Mouse (Mus musculus) kidney, postnatal 25 days (tissue): Measurements from ENCODE around the gene Dnajc2.

Experiments used
- DNase-seq, 2 experiments: peaks; one replicate each; pipeline ENCODE4 v3.0.0; 2021; ENCODE audit warnings: mixed read lengths in 2 of 2

Gene Dnajc2

DNA sequence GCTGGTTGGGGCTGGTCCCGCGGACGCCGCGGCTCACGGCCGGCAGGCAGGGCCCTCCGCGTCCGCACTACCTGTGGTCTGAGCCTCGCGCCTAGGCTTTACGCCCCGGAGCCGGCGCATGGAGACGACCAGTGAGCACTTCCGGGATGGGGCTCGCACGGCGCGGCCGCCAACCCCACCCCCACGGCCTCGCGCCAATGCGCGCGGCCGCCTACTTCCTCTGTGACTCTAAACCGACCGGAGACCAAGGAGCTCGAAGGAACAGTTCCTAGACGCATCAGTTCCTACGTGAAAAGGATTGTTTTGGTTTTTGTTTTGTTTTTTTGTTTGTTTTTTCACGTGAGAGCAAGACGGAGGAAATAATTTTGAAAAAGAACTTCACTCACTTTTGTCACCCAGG, at the start of gene Dnajc2, which contains the start of gene Psmc2:
Dnajc2 (minus strand) TSS at position 199 of the 400 bp plus-strand sequence.
Psmc2 (plus strand) TSS at position 231 of the 400 bp plus-strand sequence.
- peak; percentile 90 to 96 for DNase-seq

DNA sequence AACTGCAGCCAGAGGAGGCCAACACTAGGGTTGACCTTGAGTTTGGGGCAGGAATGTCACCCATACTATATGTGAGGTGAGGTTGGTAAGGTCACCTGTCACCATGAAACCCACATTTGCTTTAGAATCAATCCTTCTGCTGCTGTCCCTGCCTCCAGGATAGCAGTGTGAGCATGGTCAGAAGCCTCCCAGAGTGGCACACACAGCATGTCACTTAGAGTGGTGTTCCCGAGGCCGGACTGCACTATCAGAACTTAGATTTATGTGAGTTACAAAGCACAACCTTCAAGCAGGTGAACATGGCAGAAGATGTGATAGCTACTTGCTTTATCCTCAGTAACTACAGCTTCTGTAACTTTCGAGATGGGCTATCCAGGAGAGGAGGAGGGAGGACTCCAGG, 46.7 kb upstream of the Dnajc2 start:
- no peak for DNase-seq

DNA sequence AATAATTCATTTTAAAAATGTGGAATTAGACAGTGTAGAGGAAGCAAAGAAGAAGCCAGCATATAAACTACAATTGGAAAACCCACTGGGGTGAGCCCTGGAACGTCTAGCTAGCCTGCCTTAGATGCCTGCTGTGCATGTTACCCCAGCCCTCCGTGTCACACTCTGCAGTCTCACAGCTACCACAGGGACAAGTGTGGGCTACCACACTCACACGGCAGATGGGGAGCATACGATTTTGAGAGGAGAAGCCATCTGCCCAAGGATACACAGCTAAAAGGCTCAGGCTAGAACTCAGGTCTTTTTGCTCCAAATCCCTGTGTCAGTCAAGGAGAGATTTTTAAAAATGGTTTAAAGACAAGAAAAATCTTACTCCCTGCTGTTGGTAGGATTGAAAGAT, 43.8 kb upstream of the Dnajc2 start:
- DNase-seq: no peak

DNA sequence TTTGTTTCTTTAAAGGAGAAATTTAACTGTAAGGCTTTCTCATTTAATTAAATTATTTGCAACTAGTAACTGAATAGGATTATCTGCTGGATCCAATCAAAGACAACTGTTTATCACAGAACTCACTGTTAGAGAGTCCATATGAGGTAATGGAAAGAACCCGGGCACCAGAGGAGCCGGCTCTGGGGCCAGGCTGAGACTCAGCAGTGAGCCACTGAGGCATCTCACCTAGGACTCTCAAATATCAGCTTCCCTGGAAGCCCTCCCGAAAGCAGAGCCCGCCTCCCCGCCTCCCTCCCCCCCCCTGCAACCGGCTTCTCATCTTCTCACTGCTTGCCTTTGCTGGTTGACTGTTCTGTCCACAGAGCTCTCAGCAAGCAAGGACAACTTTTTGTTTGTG, 42.6 kb upstream of the Dnajc2 start:
- no peak for DNase-seq

DNA sequence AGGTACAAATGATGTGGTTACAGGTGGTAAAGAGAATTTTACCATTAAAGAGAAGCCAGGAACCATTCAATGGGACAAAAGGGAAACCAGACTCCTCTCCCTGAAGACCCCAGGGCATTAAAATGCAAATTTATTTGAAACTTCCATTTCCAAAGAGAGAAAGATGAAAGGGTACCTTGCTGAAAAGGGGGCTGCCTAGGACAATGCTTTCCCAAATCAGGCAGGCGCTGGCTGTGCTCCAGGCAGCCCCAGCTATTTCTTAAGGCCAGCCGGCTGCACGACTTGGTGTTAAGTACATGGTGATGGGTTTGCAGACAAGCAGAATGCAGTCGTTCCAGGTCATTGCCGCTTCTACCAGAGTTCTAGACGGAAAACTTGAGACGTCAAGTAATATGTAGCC, 41.3 kb upstream of the Dnajc2 start:
- DNase-seq: no peak

DNA sequence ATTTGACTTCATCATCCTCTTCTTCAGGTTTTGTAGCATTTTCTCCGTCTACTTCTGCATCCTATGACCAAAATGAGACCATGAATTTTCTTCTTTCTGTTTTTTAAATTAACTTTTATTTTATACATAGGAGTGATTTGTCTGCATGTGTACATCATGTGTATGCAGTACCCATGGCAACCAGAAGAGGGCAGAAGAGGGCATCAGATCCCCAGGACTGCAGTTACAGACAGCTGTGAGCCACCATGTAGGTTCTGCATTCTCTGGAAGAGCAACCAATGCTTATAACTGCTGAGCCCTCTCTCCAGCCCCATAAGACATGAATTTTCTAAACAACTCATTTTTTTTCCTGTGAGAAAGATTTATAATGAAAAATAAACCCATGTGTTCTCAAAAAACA, 28.9 kb upstream of the Dnajc2 start:
- DNase-seq: peak in 1 of 2 experiments; percentile 53

DNA sequence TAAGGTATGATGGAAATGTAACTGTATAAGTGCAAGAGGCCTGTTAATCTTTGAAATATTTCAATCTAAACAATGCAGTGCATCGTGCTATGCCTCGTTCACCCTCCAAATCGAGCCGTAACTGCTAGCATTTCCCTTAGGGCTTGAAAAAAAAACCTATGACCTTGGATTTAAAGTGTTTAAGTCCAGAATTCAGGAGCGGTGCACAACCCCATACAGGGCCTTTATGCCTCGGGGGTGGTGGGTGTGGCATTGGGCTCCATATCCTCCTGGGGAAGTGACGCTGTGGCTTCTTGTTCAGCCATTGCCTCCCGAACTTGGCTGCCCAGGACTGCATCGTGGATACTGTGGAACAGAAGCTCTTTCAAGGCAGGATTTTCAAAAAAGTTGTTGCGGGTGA, 25.9 kb upstream of the Dnajc2 start:
- peak in 1 of 2 experiments; percentile 26 for DNase-seq

DNA sequence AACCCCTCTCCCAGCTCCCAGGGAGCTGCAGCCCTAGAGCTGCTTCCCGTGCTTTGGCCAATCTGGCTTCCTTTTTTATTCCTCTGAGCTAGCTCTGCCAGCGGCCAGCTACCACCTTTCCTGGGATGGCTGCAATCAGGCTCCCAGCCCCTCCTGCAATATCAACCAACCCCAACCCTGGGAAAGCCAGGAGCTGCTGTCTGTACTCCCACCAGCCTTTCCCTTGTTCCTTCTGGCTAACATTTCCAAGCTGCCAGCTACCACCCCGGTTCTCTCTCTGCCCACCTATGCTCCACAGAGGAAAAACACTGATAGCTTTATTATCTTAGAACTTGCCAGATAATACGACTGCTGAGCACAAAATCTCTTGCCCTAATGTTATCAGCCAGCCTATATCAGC, 19.8 kb upstream of the Dnajc2 start:
- no peak for DNase-seq

DNA sequence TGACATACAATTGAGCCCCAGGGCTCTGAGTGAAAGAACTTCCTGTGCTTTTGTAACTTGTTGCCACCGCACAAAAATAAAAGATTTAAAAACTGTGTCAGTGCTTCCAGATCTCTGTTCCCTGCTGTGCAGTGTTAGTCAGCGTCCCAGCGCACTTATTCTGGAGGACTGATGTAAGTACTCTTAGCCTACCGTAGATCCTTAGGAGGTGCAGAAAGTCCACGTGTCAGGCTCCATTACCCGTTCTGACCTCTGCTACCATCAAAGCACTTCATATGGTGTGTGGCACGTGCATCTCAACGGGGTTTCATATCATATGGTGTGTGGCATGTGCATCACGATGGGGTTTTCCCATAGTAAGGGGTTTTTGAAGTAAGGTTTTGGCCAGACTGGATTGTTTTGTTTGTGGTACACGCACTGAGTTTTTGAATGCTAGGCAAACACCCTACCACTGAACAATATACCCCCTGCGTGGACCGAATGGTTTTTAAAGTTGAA, 18.7 kb upstream of the Dnajc2 start:
- DNase-seq: no peak

DNA sequence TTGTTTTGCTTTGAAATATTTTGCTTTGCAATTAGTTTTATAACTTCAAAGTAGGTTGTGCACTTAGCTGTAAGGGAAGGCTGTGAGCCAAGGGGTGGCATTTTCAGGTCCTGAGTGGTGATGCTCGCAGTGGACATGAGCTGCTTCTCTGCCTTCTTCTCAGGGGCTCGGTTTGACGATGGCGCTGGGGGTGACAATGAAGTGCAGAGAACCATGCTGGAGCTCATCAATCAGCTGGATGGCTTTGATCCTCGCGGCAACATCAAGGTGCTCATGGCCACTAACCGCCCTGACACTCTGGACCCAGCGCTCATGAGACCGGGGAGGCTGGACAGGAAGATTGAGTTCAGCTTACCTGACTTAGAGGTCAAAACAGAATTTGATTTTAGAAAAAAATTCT, 17.9 kb upstream of the Dnajc2 start:
- no peak for DNase-seq

DNA sequence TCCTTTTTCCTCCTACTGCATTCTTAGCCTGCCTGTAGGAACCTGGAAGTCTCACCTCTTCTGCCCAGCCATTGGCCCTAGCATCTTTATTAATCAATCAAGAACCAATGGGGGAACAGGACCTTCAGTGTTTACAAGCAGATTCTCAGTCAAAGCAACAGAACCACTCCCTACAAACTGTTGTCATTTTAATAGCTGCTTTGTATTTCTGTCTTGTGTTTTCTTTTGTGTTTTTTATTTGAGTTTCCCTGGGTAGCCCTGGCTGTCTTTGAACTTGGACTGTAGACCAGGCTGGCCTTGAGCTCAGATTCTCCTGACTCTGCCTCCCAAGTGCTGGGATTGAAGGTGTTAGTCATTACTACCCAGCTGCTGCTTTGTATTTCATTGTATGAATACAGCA, 7.1 kb upstream of the Dnajc2 start:
- DNase-seq: no peak

DNA sequence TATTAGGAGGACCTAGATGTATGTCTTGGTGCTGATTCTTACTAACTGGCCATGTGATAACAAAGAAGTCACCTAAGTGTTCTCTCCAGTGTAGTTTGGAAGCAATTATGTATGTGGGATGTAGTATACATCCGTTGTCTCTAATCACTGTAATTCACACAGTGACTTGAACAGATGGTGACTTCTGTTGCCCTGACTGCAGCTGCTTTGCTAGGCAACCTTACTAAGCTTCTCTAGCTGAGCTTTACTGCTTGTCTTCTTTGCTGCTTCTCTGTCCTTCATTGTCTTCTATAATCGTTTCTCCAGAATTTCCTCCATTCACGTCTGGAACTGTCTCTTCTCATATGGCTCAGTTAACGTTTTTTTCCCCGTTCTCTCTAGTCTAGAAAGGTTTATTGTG, 4.0 kb upstream of the Dnajc2 start:
- no peak for DNase-seq

DNA sequence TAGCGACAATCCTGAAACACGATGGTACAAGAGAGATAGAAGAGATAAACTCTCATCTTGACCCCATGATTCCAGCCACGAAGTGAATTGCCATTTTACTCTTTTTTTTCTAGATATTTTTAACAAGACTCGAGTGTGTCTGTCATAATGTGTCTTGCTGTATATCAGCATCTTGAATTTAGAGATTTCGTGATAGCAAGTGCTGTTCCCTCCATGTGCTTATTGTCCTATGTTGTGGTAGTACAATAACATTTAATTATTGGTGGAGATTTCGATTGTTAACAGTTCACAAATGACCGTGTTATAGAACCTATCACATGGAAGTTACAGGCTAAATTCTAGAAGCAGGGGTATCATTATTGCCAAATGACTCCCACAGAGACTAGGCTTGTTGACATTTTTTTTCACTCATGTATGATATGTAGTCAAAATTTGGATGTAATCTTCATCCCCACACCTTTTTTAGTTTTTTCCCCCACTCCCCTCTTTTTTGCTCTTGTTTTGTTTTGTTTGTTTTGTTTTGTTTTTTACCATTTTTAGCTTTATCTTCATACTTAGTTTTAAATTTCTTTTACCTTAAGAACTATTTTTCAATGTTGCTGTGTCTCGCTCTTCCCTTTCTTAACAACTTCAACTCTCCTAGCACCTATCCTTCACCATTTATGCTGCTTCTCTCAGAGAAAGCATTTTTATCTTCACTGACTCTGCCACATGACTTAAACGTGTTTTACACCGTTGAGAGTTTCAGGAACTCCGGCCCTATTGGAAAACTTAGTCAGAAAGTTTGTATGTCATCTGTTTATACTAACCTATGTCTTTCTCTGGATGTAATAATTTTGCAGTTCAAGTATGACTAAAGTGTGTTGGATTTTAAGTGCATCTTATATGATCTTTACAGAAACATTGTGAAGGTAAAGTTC, 2.4 kb upstream of the Dnajc2 start:
- no peak for DNase-seq

DNA sequence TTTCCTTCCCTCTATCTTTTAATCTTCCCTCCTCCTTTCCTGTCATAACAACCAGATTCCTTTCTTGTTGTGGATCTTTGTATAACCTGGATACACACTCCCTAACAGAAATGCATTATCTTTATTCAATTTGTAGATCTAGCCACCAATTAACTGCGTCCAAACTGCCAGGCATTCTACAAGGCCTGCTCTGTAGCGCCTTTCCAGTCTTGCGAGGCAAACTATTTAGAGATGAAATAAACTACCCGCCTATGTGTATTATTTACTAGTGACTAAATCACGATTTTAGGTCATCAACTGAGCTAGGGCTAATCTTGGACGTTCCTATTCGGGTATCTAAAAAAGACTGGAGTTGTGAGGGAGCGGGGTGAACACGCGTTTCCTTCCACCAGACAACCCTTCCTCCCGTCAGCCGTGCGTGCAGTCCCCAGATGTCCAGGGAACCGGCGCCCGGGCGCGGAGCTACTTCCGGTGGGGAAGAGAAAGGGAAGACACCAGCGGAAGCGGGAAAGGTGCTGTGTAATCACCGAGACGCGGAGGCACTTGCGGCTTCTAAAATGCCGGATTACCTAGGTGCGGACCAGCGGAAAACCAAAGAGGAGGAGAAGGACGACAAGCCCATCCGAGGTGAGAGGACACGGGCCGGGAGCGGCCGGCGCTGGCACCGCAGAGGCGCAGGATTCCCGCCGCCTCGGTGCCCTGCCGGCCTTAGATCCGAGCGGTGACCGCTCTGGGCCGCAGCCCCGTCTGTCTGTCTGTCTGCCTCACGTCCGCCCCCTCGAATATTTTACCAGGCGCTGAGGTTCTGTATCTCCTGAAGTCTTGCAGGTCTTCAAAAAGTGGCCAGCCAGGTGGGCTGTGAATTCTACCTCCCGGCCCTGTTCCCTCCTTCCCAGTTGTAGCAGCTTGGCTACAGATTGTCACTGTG, 1.5 kb upstream of the Dnajc2 start:
- DNase-seq: peak; percentile 91 to 95

DNA sequence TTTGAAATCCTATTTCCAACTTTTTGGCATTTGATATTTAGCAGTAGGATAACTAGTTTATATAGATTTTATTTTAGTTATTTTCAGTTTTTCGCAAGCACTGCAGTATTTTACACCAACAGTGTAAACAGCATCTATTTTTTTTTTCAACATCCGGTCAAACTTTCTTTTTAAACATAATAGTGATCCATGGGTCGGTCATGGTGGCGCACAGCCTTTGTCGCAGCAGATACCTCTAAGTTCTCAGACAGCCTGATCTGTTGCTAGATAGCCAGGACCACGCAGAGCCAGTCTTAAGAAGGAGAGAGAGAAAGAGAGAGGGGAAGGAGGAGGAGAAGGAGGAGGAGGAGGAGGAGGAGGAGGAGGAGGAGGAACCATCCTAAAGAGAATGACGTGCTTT, 725 bp upstream of the Dnajc2 start:
- DNase-seq: no peak

DNA sequence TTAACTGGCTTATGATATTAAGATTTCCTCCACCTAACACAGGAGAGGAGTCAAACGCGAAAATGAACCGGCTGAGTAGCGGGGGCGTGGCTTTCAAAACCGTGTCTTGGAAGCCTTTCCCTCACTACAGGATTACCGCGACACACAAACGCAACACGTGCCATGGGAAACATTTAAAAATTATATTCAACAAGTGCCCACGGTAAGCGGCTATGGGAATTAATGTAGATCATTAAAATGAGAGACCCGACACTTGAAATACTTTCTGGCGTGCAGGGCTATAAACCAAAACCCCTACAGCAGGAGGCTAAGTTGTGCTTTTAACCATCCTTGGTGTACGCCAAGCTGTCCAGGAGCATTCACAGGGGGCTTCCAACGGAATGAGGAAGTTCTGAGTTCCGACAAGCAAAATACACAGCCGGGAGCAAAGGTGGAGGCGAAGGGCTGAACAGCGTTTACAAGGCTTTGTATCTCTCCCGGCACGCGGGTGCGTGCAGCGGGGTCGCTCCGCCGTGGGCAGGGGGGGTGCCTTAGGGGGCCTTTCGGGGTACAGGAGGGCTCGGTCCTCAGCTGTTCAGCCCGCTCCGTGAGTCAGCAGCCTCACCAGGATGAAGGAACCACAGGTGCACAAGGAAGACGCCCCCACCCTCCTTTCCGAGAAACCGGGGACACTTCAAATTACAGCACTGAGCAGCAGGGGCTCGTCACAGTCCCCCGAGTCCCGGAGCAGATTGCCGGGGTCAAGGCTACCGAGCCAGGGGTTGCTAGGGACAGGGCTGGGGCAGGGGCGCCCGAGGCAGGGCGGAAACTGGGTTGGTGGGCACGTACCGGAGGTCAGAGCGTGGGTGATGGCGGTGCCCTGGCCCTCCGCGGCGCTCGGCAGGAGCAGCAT, 644 bp downstream of the Dnajc2 start:
- peak; percentile 47 to 48 for DNase-seq

DNA sequence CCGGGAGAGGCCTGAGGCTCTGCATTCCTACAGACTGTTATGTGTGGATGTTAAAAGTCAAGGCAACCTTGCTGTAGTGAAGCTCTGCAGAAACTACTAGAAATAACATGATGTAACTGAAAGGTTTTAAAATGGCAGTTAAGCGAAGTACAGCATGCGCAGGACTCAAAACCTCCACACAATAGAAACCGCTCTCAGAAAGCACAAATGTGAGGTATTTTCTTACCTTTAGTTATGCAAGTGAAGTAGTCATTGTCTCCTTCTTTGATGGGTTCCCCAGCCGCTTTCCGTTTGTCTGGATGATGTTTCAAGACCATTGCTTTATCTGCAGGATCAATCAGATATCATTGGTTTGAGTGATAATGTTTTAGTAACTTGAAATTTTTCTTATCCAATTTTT, 8.6 kb downstream of the Dnajc2 start:
- DNase-seq: no peak

DNA sequence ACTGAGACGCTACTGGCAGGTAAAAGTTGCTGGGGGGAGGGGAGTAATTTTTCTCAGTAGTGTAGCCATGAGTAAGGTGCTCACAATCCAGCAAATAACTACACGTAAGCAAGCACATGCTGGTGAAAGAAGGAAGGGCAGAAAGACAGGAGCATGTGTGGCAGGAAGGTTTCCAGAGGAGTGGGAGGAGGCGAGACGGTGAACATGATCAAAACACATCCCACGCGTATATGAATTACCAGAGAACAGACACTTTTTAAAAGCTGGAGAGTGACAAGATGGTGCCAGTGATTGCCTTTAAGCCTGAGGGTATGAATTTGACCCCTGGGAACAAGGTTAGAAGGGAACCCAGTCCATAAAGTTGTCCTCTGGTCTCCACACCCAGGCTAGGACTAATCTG, 15.2 kb downstream of the Dnajc2 start:
- DNase-seq: no peak

DNA sequence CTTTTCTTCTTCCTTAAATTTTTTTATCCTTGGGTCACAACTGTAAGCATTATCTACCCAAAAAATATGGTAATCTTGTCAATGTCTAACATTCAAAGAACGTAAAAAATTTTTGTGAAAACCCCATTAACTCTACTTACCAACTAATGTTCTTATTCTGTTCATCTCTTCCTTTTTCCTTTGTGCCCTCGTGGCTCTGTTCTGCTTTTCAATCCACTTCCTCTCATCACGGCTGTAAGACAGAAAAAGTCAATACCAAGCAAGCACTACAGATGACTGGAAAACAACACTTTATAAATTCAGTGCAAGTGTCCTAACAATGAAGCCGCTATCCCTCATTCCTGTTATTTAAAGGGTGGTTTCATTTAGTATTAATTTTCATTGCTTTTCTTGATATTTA, 16.5 kb downstream of the Dnajc2 start:
- DNase-seq: no peak

DNA sequence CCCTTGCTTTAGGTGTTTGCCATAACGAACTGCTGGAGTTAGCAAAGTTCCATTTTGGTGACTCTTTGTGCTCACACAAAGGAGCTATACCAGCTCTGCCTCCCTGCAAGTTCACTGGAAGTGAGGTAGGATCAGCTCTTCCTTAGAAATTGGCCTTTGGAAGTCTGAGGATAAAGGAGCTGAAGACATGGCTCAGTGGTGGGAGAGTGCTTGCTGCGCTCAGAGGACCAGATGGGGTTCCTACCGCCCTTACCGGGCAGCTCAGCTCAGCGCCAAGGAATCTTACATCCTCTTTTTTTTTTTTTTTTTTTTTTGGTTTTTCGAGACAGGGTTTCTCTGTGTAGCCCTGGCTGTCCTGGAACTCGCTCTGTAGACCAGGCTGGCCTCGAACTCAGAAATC, 39.1 kb downstream of the Dnajc2 start:
- no peak for DNase-seq

DNA sequence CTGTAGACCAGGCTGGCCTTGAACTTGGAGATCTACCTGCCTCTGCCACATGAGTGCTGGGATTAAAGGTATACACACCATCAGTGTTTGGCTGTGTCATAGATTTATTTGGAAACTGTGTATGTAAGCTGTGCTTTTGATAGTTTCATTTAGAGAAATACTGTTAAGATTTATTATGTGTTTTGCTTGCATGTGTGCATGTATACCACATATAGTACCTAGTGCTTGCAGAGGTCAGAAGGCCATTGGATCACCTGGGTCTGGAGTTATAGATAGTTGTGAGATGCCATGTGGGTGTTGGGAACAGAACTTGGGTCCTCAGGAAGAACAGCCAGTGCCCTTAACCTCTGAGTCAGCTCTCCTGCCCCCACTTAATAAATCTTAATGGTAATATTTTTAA, 40.4 kb downstream of the Dnajc2 start:
- DNase-seq: no peak

DNA sequence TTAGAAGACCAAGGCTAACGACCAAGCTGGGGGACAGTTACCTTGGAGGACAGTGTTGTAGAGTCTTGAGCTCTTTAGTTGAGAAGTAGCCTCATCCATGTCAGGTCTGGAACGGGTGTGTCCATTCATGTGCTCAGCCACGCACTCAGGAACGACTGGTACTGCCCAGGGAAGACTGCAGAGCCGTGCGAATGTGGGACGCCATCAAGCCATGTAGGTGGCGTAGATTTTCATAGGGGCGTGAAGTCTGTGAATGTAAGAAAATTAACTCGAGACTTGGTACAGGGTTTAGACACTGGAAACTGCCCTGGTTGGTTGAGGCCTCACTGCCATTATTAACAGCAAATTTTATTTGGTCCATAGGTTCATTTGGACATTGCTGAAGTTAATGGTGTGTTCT, 41.4 kb downstream of the Dnajc2 start:
- DNase-seq: no peak
